Mouse (Mus musculus) E14TG2a.4 (cell line): ENCODE measurements around the gene Ccdc69.

ENCODE experiments used
- CTCF ChIP-seq: conservative IDR thresholded peaks from 2 replicates; pipeline ENCODE4 v1.5.1; 2014; ENCODE audit warnings: low read length
- POU5F1 ChIP-seq: IDR thresholded peaks from 2 replicates; pipeline ENCODE4 v1.6.1; 2014; ENCODE audit warnings: low read length, borderline replicate concordance

GRCm38 (mm10) chr11:55033040-55033660 lies 44.8 kb downstream of the Ccdc69 start, which contains the start of gene Anxa6:
- TF ChIP-seq CTCF (no peak), POU5F1 (no peak)
